Mouse (Mus musculus): ENCODE measurements at regions not wholly inside any gene's neighbourhood (a gene's known extent, or its start where the extent isn't known, plus 50 kb on each side); places are given as distances from the start of the nearest gene placed in this dataset.
A peak's percentile ranks its signal among the peaks of the same experiment; 100 is the strongest.
"Not testable (repeated sequence)": the region's sequence is repeated elsewhere in the genome, so short reads cannot be mapped to it uniquely, and the experiment has no call there.

DNA sequence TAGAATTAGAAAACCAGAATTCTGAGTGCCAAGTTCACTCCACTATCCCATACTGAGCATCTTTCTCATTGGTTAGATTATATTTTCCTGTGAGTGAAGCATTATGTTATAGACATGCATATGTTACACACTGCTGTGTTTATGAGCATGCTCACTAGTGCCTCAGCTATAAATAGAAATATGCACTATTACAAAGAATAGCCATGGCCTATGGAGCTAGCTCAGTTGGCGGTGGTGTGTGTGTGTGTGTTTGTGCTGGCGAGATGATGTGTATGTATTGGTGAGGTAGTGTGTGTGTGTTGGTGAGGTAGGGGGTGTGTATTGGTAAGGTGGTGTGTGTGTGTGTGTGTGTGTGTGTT, 106.2 kb downstream of the Sec31a start:
- no peak for ATAC-seq (replicated peaks; ENCODE audit: low read depth, poor library complexity, severe bottlenecking)

DNA sequence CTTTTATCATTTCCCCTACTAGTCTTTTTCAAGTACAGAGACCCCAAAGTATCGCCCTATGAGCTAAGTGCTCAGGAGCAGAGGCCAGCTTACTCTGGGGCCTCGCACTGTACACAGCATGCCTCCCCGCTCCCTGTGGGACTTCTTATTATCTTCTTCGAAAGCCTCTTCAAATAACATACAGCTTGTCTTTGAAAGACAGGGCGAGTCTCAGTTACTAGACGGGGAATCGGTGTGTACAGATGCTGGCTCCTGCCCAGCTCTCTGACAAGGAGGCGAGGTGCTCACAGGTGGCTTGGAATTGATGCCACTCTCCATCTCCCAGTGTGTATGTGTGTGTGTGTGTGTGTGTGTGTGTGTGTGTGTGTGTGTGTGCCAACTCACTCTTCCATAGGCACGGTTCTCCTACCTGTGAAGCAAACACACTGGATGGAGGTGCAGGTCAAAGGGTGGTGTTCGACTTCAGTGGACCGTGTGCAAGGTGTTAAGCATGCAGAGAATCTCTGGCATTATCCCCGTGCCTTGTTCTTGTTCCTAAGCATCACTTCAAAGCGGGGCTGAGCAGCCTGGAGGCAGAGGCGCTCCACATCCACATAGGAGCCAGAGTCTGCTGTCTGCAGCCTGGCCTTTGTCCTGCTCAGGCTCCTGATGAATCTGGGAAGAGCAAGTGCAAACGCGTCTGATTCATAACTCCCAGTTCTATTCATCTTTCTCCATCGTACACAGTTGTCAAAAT, 106.8 kb downstream of the Sec31a start:
- ATAC-seq (replicated peaks; ENCODE audit: low read depth, poor library complexity, severe bottlenecking), result no peak

DNA sequence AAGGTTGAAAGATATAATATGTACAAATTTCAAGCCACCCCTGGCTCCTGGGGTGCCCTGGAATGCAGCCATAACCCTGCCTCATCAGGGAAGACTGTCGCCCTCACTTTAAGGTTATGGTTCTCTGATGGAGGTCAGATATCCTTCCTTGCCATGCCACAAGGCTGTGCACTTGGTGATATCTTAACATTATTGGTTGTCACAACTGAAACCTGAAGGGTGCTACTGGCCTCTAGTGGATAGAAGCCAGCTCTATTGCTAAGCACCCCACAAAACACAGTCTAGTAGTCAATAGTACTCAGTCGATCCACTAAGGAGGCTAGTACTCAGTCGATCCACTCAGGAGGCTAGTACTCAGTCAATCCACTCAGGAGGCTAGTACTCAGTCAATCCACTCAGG, 111.6 kb downstream of the Sec31a start:
- peak; percentile 89 for ATAC-seq (replicated peaks; ENCODE audit: low read depth, poor library complexity, severe bottlenecking)

DNA sequence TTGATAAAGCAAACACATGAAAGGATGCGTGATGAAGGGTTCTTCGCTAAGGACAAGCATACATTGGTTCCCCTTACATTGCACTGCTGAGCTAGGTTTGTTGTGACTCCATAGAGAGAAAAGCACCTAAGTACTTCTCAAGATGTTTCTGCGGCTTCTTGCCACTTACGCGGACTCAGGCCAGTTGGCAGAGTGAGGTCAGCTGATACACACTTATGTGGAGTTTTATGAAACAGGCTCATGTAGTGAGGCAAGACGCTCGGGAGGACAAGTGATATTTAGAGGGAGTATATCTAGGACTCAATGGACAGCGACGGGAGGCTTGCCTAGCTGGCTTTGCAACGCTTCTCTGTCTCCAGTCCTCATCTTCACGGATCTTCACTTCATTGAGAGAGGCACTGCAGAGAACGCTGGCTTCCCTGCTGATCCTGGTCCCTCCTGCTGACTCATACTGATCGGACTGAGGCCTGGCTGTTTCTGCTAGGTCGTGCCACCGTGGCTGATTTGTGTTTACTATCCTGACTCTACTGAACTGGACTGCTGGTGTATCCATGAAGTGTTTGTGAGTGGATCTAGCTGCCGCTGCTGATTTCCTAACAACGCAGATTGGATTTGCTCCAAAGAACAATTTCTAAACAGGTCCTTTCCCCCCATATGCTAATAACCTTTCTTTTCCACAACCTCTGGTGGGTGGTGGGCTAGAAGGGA, 113.8 kb downstream of the Sec31a start:
- no peak for ATAC-seq (replicated peaks; ENCODE audit: low read depth, poor library complexity, severe bottlenecking)

GRCm38 (mm10) chr5:100299141-100299540, 116.9 kb downstream of the Sec31a start:
- no peak for ATAC-seq (replicated peaks; ENCODE audit: low read depth, poor library complexity, severe bottlenecking)

DNA sequence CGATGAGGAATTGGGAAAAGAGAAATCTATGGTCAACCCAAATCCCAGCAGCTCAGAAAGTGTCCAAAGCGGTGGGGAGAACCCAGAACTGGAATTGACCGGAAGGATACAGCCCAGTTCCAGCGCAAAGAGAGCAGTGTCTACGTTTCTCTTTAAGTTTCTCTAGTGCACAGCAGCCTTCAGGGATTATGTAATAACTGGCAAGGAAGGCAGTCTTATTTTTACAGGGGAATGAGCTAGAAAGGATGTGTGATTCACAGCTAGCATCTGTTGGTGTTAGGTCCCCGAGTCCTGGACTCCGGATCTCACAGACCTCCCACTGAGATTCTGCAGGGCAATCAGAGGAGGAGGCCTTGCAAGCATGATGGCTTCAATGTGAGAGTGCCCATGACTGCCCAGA, 121.8 kb downstream of the Sec31a start:
- ATAC-seq (replicated peaks; ENCODE audit: low read depth, poor library complexity, severe bottlenecking), result no peak

GRCm38 (mm10) chr5:100280215-100280614, 120.6 kb upstream of the Tmem150c start:
- no peak for ATAC-seq (replicated peaks; ENCODE audit: low read depth, poor library complexity, severe bottlenecking)

DNA sequence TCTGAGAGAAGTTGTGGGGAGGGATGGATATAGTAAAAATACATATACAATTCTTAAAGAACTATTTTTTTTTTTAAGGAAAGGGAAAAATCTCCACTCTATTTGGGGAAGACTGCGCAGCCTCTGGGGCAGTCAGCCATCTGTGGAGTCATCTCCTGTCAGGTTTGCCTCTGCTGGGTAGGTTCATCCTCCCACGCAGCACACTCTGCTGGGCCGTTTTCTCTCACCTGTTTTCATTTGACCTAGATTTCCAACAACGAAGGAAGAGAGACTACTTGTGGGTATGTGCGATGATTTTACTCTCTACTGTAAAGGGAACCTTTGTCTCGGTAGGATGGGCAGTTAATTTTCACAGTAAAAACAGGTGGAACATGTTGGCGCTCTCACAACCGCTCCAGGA, 119.9 kb upstream of the Tmem150c start:
- no peak for ATAC-seq (replicated peaks; ENCODE audit: low read depth, poor library complexity, severe bottlenecking)

GRCm38 (mm10) chr5:100274674-100275073, 115.1 kb upstream of the Tmem150c start:
- no peak for ATAC-seq (replicated peaks; ENCODE audit: low read depth, poor library complexity, severe bottlenecking)

DNA sequence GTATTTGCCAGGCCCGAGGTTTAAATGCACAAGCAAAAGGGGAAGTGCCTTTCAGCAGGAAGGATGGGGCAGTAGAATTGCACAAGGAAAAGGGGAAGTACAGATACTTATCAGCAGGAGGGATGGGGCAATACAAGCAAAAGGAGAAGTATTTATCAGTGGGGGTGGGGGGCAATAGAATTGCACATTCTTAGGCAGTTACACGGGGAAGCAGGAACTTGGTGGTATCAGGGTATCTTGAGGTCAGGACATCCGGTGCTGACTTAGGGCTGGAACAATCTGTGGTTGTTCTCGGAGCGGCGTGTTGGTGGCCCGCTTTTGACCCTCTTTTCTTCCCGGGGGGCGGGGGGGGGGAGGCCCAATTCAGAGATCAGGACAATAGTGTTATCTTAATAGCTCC, 112.4 kb upstream of the Tmem150c start:
- ATAC-seq (replicated peaks; ENCODE audit: low read depth, poor library complexity, severe bottlenecking), result not testable (repeated sequence)

DNA sequence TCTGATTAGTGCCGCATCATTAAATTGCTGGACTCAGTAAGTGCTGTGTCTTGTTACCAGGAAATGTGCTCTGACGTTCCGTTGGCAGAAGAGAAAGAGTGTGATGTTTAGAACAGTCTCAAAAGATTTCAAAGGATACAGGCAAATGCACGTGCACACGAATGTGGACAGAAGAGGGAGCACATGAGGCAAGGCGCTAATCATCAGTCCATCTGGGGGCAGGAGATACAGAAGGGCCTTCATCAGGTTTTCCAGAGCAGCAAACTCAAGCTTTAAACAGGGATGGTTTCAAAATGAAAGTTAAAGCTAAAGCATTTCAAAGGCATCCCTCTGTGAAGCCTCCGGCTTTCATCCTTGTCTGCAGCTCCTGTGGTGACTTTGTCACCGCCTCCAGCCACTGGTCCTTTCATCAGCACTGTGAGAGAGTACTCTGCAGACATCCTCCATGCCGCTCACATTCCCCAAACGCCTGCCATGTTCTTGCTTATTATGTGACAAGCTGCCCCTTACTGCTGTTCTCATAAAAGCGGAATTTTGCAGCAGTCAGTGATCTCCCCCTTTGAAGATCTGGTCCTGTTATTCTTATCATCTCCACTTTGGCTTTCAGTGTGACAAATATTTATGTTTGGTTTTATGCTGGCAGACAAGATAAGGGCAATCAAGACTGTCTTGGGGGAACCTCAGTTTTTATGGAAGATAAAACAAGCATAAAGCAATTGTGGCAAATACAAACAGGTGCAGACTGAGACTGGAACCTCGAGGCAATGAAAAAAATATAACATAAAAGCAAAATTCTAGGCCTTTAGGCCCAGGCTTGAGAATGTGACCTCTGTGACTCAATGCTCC, 111.5 kb upstream of the Tmem150c start:
- ATAC-seq (replicated peaks; ENCODE audit: low read depth, poor library complexity, severe bottlenecking), result no peak

DNA sequence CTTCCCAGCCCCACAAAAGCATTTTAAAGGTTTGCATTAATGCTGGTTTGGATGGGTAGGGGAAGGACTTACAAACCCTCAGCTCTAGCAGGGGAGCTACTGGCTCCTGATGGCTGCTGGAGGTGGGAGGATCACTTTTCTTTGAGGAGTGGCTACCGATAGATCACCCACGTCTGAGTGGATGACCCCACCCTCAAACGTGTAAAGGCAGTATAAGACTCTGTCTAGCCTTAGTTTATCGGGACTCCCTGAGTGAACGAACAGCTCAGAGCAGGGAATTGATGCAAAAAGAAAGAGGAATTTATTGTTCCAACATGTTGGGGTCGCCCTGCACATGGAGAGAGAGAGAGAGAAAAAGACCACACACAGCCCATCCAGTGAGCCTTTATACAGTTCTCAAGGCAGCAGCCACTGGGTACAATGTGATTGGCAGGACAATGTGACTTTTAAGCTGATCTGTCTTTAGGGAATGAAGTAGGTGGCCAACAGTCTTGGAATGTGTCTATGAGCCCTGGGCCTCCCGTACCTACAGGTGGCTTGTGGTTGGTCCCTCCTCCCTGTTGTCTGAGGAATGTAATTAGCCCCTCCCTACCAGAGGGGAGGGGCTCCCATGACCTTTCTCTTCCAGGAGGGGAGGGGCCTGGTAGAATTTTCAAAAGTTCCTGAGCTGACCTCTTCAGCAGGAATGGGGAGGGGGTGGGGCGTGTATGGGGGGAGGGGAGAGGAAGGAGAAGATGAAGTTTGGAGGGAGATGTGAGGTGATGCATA, 108.7 kb upstream of the Tmem150c start:
- ATAC-seq (replicated peaks; ENCODE audit: low read depth, poor library complexity, severe bottlenecking), result no peak

GRCm38 (mm10) chr5:100266671-100267510, 107.3 kb upstream of the Tmem150c start:
- ATAC-seq (replicated peaks; ENCODE audit: low read depth, poor library complexity, severe bottlenecking), result no peak

DNA sequence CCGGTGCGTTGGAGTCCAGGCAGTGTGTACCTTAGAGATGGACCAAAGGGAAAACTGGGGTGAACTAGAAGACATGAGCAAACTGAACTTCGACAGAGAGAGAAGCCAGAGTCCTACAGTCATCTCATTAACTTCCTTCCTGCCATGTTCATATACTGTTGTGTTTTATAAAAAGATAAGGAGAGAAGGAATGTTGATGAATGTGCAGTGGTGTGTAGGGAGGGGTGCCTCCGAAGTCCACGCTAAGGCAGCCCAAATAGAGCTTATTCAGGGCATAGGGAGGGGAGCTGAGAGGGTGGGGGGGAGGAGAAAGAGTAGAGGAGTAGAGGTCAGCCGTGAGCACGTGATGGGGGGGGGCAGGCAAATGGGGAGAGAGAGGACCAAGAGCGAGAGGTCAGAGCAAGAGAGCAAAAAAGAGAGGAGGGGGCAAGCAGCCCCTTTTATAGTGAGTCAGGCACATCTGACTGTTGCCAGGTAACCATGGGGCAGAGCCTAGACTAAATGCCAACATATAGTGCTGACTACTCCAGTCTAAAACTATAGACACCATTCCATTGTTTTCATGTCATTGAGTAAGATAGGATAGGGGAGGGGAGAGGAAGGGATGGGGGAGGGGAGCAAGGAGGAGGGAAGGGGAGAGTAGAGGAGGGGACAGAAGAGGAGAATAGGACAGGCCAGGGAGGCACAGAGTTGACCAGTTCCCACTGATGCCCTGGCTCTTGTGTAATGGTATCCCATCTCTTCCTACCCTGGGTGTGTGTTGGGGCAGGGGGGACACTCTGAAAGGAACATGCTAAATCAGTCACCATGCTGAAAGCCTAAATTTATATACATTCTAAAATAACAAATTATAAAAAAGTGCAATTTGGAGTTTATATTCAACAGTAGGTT, 100.4 kb upstream of the Tmem150c start:
- ATAC-seq (replicated peaks; ENCODE audit: low read depth, poor library complexity, severe bottlenecking), result no peak

DNA sequence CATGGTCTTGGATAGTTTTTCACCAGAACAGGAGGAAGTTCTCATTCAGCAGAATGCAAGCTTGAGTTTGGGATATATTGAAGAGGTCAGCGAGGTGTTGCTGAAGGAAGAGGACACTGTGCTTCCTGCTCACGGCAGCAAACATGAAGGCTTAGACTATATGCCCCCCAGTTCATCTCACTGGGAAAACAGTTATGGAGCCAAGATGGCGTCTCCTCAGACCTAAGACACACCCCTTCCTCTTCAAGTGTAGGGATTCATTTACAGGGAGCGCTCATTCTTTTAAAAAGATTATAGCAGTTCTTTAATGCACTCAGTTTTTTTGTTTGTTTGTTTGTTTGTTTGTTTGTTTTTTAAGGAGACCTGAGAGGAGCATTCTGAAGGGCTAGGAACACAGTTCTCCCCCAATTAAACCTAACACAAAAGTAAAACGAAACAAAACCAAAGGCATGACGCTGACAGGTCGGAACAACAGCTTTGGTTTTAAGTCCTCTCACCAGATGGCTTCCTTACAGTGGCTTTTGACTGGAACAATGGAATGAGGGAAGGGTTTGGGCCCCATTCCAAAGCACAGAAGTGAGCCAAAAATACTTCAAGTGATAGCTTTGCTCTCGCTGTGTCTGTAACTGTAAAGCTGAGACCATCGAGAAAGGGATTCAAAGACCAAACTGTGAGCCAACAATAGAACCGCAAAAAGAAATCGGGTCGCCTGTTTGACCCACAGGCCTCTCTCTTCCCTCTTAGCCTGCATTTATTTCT, 99.5 kb upstream of the Tmem150c start:
- ATAC-seq (replicated peaks; ENCODE audit: low read depth, poor library complexity, severe bottlenecking), result no peak

DNA sequence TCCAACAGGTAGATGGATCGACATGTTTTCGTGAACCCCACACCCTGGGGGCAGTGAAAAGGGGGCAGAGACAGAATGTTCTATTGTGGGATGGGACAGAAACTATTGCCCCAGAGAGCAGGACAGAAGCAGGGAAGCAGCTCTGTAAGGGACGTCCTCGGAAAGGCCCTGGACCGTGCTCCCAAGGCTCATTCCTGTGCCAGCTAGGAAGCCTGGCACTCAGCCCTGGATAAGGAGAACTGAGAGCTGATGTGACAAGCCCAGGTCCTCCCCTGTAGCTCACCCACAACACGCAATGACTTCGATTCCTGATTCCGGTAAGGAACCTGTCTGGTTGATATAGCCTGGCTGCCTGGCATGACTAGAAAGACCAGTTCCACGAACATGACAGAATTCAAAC, 95.7 kb upstream of the Tmem150c start:
- ATAC-seq (replicated peaks; ENCODE audit: low read depth, poor library complexity, severe bottlenecking), result no peak

DNA sequence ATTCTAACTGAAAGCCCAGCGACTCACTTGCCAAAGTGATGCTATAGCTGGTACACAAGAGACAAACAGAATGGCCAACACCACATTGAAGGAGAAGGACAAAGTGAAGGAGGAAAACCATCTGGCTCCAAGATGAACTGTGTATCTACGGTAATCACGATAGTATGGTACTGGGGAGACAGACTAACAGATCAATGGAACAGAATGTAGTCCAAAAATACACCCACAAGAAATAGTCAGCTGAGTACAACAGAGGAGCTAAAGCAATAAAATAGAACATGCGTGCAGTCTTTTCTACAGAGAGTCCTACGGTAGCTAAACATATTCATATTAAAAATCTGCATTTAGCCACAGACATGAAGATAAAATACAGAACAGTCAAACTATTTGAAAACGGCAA, 92.4 kb upstream of the Tmem150c start:
- no peak for ATAC-seq (replicated peaks; ENCODE audit: low read depth, poor library complexity, severe bottlenecking)

DNA sequence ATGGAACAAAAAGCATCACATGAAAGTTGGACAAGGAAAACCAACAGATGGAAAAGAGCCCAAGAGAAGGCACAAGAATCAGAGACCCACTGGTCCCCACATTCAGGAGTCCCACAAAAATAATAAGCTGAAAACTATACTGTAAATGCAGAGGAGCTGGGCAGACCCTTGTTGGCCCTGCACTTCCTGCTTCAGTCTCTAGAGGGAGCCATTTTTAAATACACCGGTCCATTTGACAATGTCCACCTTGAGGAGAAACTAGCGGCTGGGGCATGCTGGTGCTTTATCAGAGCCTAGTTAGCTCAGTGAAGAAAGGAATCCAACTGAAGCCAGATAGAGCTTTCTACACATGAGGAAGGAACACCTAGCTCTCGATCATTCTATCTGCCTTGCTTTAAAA, 90.1 kb upstream of the Tmem150c start:
- ATAC-seq (replicated peaks; ENCODE audit: low read depth, poor library complexity, severe bottlenecking), result 0 out of 2 replicates have a peak, but pooled peaks have one; percentile 60

Measured in common myeloid progenitor, adult 5-6 weeks (primary cell).